Mouse (Mus musculus): ENCODE data around the gene Rasal2. TPM values are rescaled to one million over a fixed set of nuclear protein-coding genes. Genes with fewer than 3 reads are reported as not detected.

Rasal2 gene
- polyA plus RNA-seq, 1 experiment from 2014 or later, result 4.0 TPM

GRCm38 (mm10) chr1:157323091-157323490 is 89.3 kb downstream of the Rasal2 start:
- Histone ChIP-seq H3K9ac (ENCODE audit: low read depth, low read length) (no peak overlapping the region), H3K36me3 (ENCODE audit: control insufficient read depth, insufficient read depth, low read length) (no peaks in the 10 kb centered on the region), H3K4me3 (ENCODE audit: low read length) (no peak overlapping the region), H3K27ac (ENCODE audit: low read length) (no peak overlapping the region), H3K4me2 (ENCODE audit: low read depth, low read length) (no peak overlapping the region), H3K27me3 (replicated peaks; ENCODE audit: control insufficient read depth, insufficient read depth, low read length) (no peaks in the 10 kb centered on the region), H3K9me3 (ENCODE audit: control insufficient read depth, low read length) (no peaks in the 10 kb centered on the region), H3K4me1 (ENCODE audit: control insufficient read depth, insufficient read depth, low read length) (no peaks in the 10 kb centered on the region)
- WGBS, result 73% methylated on average over 1 of the region's 1 CpGs
- ATAC-seq, result peak; percentile 99

- Histone ChIP-seq H3K9me3 (ENCODE audit: control insufficient read depth, low read length) (no peaks in the 10 kb centered on the region), H3K4me3 (ENCODE audit: low read length) (no peak overlapping the region), H3K4me1 (ENCODE audit: control insufficient read depth, insufficient read depth, low read length) (no peaks in the 10 kb centered on the region), H3K27me3 (replicated peaks; ENCODE audit: control insufficient read depth, insufficient read depth, low read length) (no peaks in the 10 kb centered on the region), H3K27ac (ENCODE audit: low read length) (no peak overlapping the region), H3K9ac (ENCODE audit: low read depth, low read length) (no peak overlapping the region), H3K4me2 (ENCODE audit: low read depth, low read length) (no peak overlapping the region), H3K36me3 (ENCODE audit: control insufficient read depth, insufficient read depth, low read length) (no peaks in the 10 kb centered on the region)
- 87% methylated on average over 4 of the region's 4 CpGs for WGBS
- no peak for ATAC-seq
Observed at GRCm38 (mm10) chr1:157318896-157319295, 93.5 kb downstream of the Rasal2 start.

GRCm38 (mm10) chr1:157301266-157301665 is 111.1 kb downstream of the Rasal2 start:
- Histone ChIP-seq H3K4me3 (ENCODE audit: low read length) (no peak overlapping the region), H3K27me3 (replicated peaks; ENCODE audit: control insufficient read depth, insufficient read depth, low read length) (no peaks in the 10 kb centered on the region), H3K9ac (ENCODE audit: low read depth, low read length) (no peak overlapping the region), H3K9me3 (ENCODE audit: control insufficient read depth, low read length) (no peaks in the 10 kb centered on the region), H3K36me3 (ENCODE audit: control insufficient read depth, insufficient read depth, low read length) (no peaks in the 10 kb centered on the region), H3K27ac (ENCODE audit: low read length) (no peak overlapping the region), H3K4me2 (ENCODE audit: low read depth, low read length) (no peak overlapping the region), H3K4me1 (ENCODE audit: control insufficient read depth, insufficient read depth, low read length) (no peaks in the 10 kb centered on the region)
- WGBS, result 60% methylated on average over 1 of the region's 1 CpGs
- ATAC-seq, result no peak

GRCm38 (mm10) chr1:157299559-157299958 is 112.8 kb downstream of the Rasal2 start:
- H3K4me1 ChIP-seq (ENCODE audit: control insufficient read depth, insufficient read depth, low read length), result no peaks in the 10 kb centered on the region
- ATAC-seq, result no peak

GRCm38 (mm10) chr1:157298990-157299389 is 113.4 kb downstream of the Rasal2 start:
- Histone ChIP-seq H3K4me2 (ENCODE audit: low read depth, low read length) (no peak overlapping the region), H3K27ac (ENCODE audit: low read length) (no peak overlapping the region), H3K4me1 (ENCODE audit: control insufficient read depth, insufficient read depth, low read length) (no peaks in the 10 kb centered on the region), H3K4me3 (ENCODE audit: low read length) (no peak overlapping the region), H3K36me3 (ENCODE audit: control insufficient read depth, insufficient read depth, low read length) (no peaks in the 10 kb centered on the region), H3K9ac (ENCODE audit: low read depth, low read length) (no peak overlapping the region), H3K27me3 (replicated peaks; ENCODE audit: control insufficient read depth, insufficient read depth, low read length) (no peaks in the 10 kb centered on the region), H3K9me3 (ENCODE audit: control insufficient read depth, low read length) (no peaks in the 10 kb centered on the region)
- 76% methylated on average over 2 of the region's 2 CpGs for WGBS
- ATAC-seq, result no peak

More at GRCm38 (mm10) chr1:157299559-157299958, 112.8 kb downstream of the Rasal2 start:
- no peaks in the 10 kb centered on the region for H3K36me3 ChIP-seq (ENCODE audit: control insufficient read depth, insufficient read depth, low read length)
- H3K9me3 ChIP-seq (ENCODE audit: control insufficient read depth, low read length), result no peaks in the 10 kb centered on the region
- no peak overlapping the region for H3K4me3 ChIP-seq (ENCODE audit: low read length)
- no peak overlapping the region for H3K9ac ChIP-seq (ENCODE audit: low read depth, low read length)
- H3K27me3 ChIP-seq (replicated peaks; ENCODE audit: control insufficient read depth, insufficient read depth, low read length), result no peaks in the 10 kb centered on the region
- 80% methylated on average over 2 of the region's 2 CpGs for WGBS
- H3K4me2 ChIP-seq (ENCODE audit: low read depth, low read length), result no peak overlapping the region
- no peak overlapping the region for H3K27ac ChIP-seq (ENCODE audit: low read length)

- no peak for ATAC-seq
- WGBS, result 68% methylated on average over 1 of the region's 1 CpGs
- H3K27ac ChIP-seq (ENCODE audit: low read length), result no peak overlapping the region
- no peaks in the 10 kb centered on the region for H3K36me3 ChIP-seq (ENCODE audit: control insufficient read depth, insufficient read depth, low read length)
- H3K4me1 ChIP-seq (ENCODE audit: control insufficient read depth, insufficient read depth, low read length), result no peaks in the 10 kb centered on the region
- no peak overlapping the region for H3K4me3 ChIP-seq (ENCODE audit: low read length)
- no peaks in the 10 kb centered on the region for H3K27me3 ChIP-seq (replicated peaks; ENCODE audit: control insufficient read depth, insufficient read depth, low read length)
- no peak overlapping the region for H3K4me2 ChIP-seq (ENCODE audit: low read depth, low read length)
- no peaks in the 10 kb centered on the region for H3K9me3 ChIP-seq (ENCODE audit: control insufficient read depth, low read length)
- H3K9ac ChIP-seq (ENCODE audit: low read depth, low read length), result no peak overlapping the region
Observed at GRCm38 (mm10) chr1:157297137-157297536, 115.3 kb downstream of the Rasal2 start.

GRCm38 (mm10) chr1:157295868-157296267 is 116.5 kb downstream of the Rasal2 start:
- no peaks in the 10 kb centered on the region for H3K36me3 ChIP-seq (ENCODE audit: control insufficient read depth, insufficient read depth, low read length)
- H3K4me1 ChIP-seq (ENCODE audit: control insufficient read depth, insufficient read depth, low read length), result no peaks in the 10 kb centered on the region
- no peak overlapping the region for H3K9ac ChIP-seq (ENCODE audit: low read depth, low read length)
- no peaks in the 10 kb centered on the region for H3K27me3 ChIP-seq (replicated peaks; ENCODE audit: control insufficient read depth, insufficient read depth, low read length)
- WGBS, result 90% methylated on average over 3 of the region's 3 CpGs
- no peak overlapping the region for H3K4me3 ChIP-seq (ENCODE audit: low read length)
- ATAC-seq, result no peak
- H3K9me3 ChIP-seq (ENCODE audit: control insufficient read depth, low read length), result no peaks in the 10 kb centered on the region
- no peak overlapping the region for H3K27ac ChIP-seq (ENCODE audit: low read length)
- no peak overlapping the region for H3K4me2 ChIP-seq (ENCODE audit: low read depth, low read length)

- H3K27ac ChIP-seq (ENCODE audit: low read length), result no peak overlapping the region
- ATAC-seq, result no peak
- H3K27me3 ChIP-seq (replicated peaks; ENCODE audit: control insufficient read depth, insufficient read depth, low read length), result no peaks in the 10 kb centered on the region
- no peak overlapping the region for H3K4me2 ChIP-seq (ENCODE audit: low read depth, low read length)
- no peaks in the 10 kb centered on the region for H3K36me3 ChIP-seq (ENCODE audit: control insufficient read depth, insufficient read depth, low read length)
- H3K4me3 ChIP-seq (ENCODE audit: low read length), result no peak overlapping the region
- H3K9ac ChIP-seq (ENCODE audit: low read depth, low read length), result no peak overlapping the region
- 92% methylated on average over 2 of the region's 2 CpGs for WGBS
- H3K4me1 ChIP-seq (ENCODE audit: control insufficient read depth, insufficient read depth, low read length), result no peaks in the 10 kb centered on the region
- H3K9me3 ChIP-seq (ENCODE audit: control insufficient read depth, low read length), result no peaks in the 10 kb centered on the region
Observed at GRCm38 (mm10) chr1:157290173-157290572, 122.2 kb downstream of the Rasal2 start.

- Histone ChIP-seq H3K4me2 (ENCODE audit: low read depth, low read length) (no peak overlapping the region), H3K27me3 (replicated peaks; ENCODE audit: control insufficient read depth, insufficient read depth, low read length) (no peaks in the 10 kb centered on the region), H3K9me3 (ENCODE audit: control insufficient read depth, low read length) (no peaks in the 10 kb centered on the region), H3K27ac (ENCODE audit: low read length) (no peak overlapping the region), H3K36me3 (ENCODE audit: control insufficient read depth, insufficient read depth, low read length) (no peaks in the 10 kb centered on the region), H3K9ac (ENCODE audit: low read depth, low read length) (no peak overlapping the region), H3K4me3 (ENCODE audit: low read length) (no peak overlapping the region), H3K4me1 (ENCODE audit: control insufficient read depth, insufficient read depth, low read length) (no peaks in the 10 kb centered on the region)
- ATAC-seq, result no peak
- WGBS, result 74% methylated on average over 2 of the region's 2 CpGs
Observed at GRCm38 (mm10) chr1:157289251-157289650, 123.1 kb downstream of the Rasal2 start.

- H3K9ac ChIP-seq (ENCODE audit: low read depth, low read length), result no peak overlapping the region
- no peaks in the 10 kb centered on the region for H3K4me1 ChIP-seq (ENCODE audit: control insufficient read depth, insufficient read depth, low read length)
- H3K36me3 ChIP-seq (ENCODE audit: control insufficient read depth, insufficient read depth, low read length), result no peaks in the 10 kb centered on the region
- WGBS, result 13% methylated on average over 4 of the region's 4 CpGs
- no peak overlapping the region for H3K4me2 ChIP-seq (ENCODE audit: low read depth, low read length)
- H3K9me3 ChIP-seq (ENCODE audit: control insufficient read depth, low read length), result no peaks in the 10 kb centered on the region
- H3K4me3 ChIP-seq (ENCODE audit: low read length), result no peak overlapping the region
- H3K27ac ChIP-seq (ENCODE audit: low read length), result no peak overlapping the region
- H3K27me3 ChIP-seq (replicated peaks; ENCODE audit: control insufficient read depth, insufficient read depth, low read length), result no peaks in the 10 kb centered on the region
- ATAC-seq, result no peak
Observed at GRCm38 (mm10) chr1:157286561-157286960, 125.8 kb downstream of the Rasal2 start.

Data from intestine, embryonic 16.5 days (tissue).